Mouse (Mus musculus) inflammation-experienced regulatory T-cells, adult 6 months (primary cell): ENCODE data around the gene Acvr2b. TPM values are rescaled to one million over a fixed set of nuclear protein-coding genes. Genes with fewer than 3 reads are reported as not detected.

Source experiments
- ATAC-seq: one replicate; pipeline ENCODE4 v1.8.0; 2017
- polyA plus RNA-seq, 3 experiments: library from polyadenylated mRNA; unstranded; fragments of 100-300 nt; shearing (Covaris generic); gene quantifications; one replicate each; pipeline ENCODE4 v1.2.1; 2017

Gene Acvr2b
- polyA plus RNA-seq, 3 experiments from 2014 or later: not detected

- ATAC-seq: no peak
These were observed 73.0 kb downstream of the Acvr2b start for GRCm38 (mm10) chr9:119474717-119475611.

GRCm38 (mm10) chr9:119477754-119478153, 75.8 kb downstream of the Acvr2b start:
- no peak for ATAC-seq

GRCm38 (mm10) chr9:119478345-119478744, 76.4 kb downstream of the Acvr2b start:
- ATAC-seq: no peak

- ATAC-seq: no peak
These were observed 77.4 kb downstream of the Acvr2b start for GRCm38 (mm10) chr9:119479297-119479696.

- no peak for ATAC-seq
These were observed 79.7 kb downstream of the Acvr2b start for GRCm38 (mm10) chr9:119481612-119482011.

- no peak for ATAC-seq
These were observed 81.8 kb downstream of the Acvr2b start for GRCm38 (mm10) chr9:119483554-119484353.

GRCm38 (mm10) chr9:119484420-119484819, 82.5 kb downstream of the Acvr2b start:
- no peak for ATAC-seq

Other genes with a start within 250 kb of the Acvr2b start
- not detected for gene Acaa1b, start 245.0 kb upstream of the Acvr2b start, polyA plus RNA-seq
- not detected for gene Gm47289, start 243.0 kb upstream of the Acvr2b start, polyA plus RNA-seq
- not detected for gene Slc22a13, start 193.0 kb upstream of the Acvr2b start, polyA plus RNA-seq
- gene Oxsr1, start 79.7 kb upstream of the Acvr2b start, polyA plus RNA-seq: 1 to 10 TPM; 7.1 to 8.6 (median 8.3) TPM
- 10 to 100 TPM; 41.3 to 46.9 (median 41.3) TPM for gene Acaa1a, start 62.4 kb upstream of the Acvr2b start, polyA plus RNA-seq
- gene Myd88, start 60.7 kb upstream of the Acvr2b start, polyA plus RNA-seq: 10 to 100 TPM; 72.5 to 96.3 (median 75.1) TPM
- gene Xylb, start 44.7 kb upstream of the Acvr2b start, polyA plus RNA-seq: under 1 TPM in 2 of 3 experiments, not detected in 1; 0.38 to 0.63 TPM
- gene Slc22a14, start 36.6 kb upstream of the Acvr2b start, polyA plus RNA-seq: not detected
- 10 to 100 TPM; 11.1 to 12.1 (median 11.5) TPM for gene Exog, start 42.8 kb downstream of the Acvr2b start, polyA plus RNA-seq
- not detected for gene Scn5a, start 176.9 kb downstream of the Acvr2b start, polyA plus RNA-seq